12 mouse cellular contexts compared by ENCODE assay signal in genomic region chr19:14586171-14586570, GRCm38 (mm10). TPM values are rescaled to one million over a fixed set of nuclear protein-coding genes. Genes with fewer than 3 reads are reported as not detected.
DNase-seq lines count a peak whose midpoint lies in the region; ATAC-seq and TF ChIP-seq lines count a peak whose summit lies in the region.
"Had no signal": no experiment of that assay in that cellular context is flagged by ENCODE, and none has a peak within 500 bp of the region (broad histone marks: within the 10 kb centered on the region; RNA-seq: fewer than 3 reads in every experiment).

No protein-coding gene starts in this region.

- no peak for TF ChIP-seq POLR2A in heart, adult 2 months (IDR thresholded peaks at IDR 0.05; ENCODE audit: insufficient read depth, low read depth, low read length)

- no peak overlapping the region for H3K4me3 ChIP-seq in heart, adult 2 months
- H3K4me3 ChIP-seq: embryonic facial prominence, embryonic 12.5 days; left cerebral cortex, adult 2 months; midbrain, embryonic 12.5 days had no signal

- H3K4me1 ChIP-seq in heart, adult 2 months (ENCODE audit: control insufficient read depth, insufficient read depth, low read length) = peaks cover 7% of the 10 kb centered on the region

- H3K27me3 ChIP-seq in heart, adult 2 months (ENCODE audit: control insufficient read depth, insufficient read depth, low read length) = no peaks in the 10 kb centered on the region
- H3K27me3 ChIP-seq: embryonic facial prominence, embryonic 12.5 days had no signal

- TF ChIP-seq CTCF in heart, adult 2 months (IDR thresholded peaks at IDR 0.05) = no peak

- peak in 1 of 2 experiments; percentile 34 for DNase-seq in heart, adult 2 months
- no peak for DNase-seq in heart, adult 8-10 months (ENCODE audit: low spot score)
- DNase-seq in B cell, adult 2 months = peak; percentile 30 to 35
- peak; percentile 39 for DNase-seq in c-Kit-positive CD71-negative TER-119-negative erythroid progenitor cells, embryonic 14.5 days (ENCODE audit: low read depth)
- DNase-seq in cerebellum, postnatal 10 days = no peak
- DNase-seq in thymus, postnatal 14 days = no peak
- DNase-seq in thymus, postnatal 4 days = no peak
- DNase-seq: thymus, postnatal 25 days had no signal

- ATAC-seq in megakaryocyte, adult 5-6 weeks (ENCODE audit: poor library complexity, severe bottlenecking) = peak; percentile 98

- intact Hi-C loops in heart, adult 2 months (cut with DNase I) = no loop called here

- H3K9ac ChIP-seq in heart, adult 2 months (ENCODE audit: low read depth, low read length) = no peak overlapping the region
- H3K9ac ChIP-seq: embryonic facial prominence, embryonic 12.5 days; midbrain, embryonic 12.5 days had no signal

- peaks cover under 1% of the 10 kb centered on the region; the same call in 1 of the 2 replicates for H3K36me3 ChIP-seq in heart, adult 2 months (ENCODE audit: control insufficient read depth, insufficient read depth, low read length)

- TF ChIP-seq EP300 in heart, adult 2 months (IDR thresholded peaks at IDR 0.05; ENCODE audit: insufficient read depth, low read depth, low read length) = no peak

- peak overlapping the region; percentile 24 for H3K27ac ChIP-seq in heart, adult 2 months
- H3K27ac ChIP-seq: embryonic facial prominence, embryonic 12.5 days; left cerebral cortex, adult 2 months; midbrain, embryonic 12.5 days had no signal

- H3K79me2 ChIP-seq in heart, adult 2 months (replicated peaks; ENCODE audit: control insufficient read depth, insufficient read depth, low read length) = no peaks in the 10 kb centered on the region

- WGBS in heart, adult 2 months = 44% methylated on average over 3 of the region's 3 CpGs

RNA-seq across cellular contexts. Expression of gene Tle4, which starts 11.7 kb away (rescaled TPM):
- 10 to 100 TPM in 1 of 2 experiments, 1 to 10 TPM in 1; 8.5 to 10.3 TPM for total RNA-seq in heart, adult 2 months (2021)
- 5.8 and 7.8 TPM in 2 replicates for polyA plus RNA-seq in heart, adult 2 months (2012; rRNA removed)
- total RNA-seq in heart, adult 8-10 months (2022) = 10 to 100 TPM in 2 of 4 experiments, 1 to 10 TPM in 2; 7.6 to 10.8 (median 9.1) TPM
- 32.3 and 38.4 TPM in 2 replicates for total RNA-seq in megakaryocyte, adult 5-6 weeks (2015)
- 18.6 and 22.3 TPM in 2 replicates for total RNA-seq in megakaryocyte, adult 5-6 weeks (2017)

Comparison
In these comparisons a context has a peak if more than half of its experiments do, and no peak if none do; other contexts are left out.
1. DNase-seq: peak in B cell, adult 2 months (2 of 2) and c-Kit-positive CD71-negative TER-119-negative erythroid progenitor cells, embryonic 14.5 days (single experiment); none in heart, adult 8-10 months (single experiment), cerebellum, postnatal 10 days (0 of 2), thymus, postnatal 14 days (single experiment) and thymus, postnatal 4 days (single experiment).